Mouse (Mus musculus) c-Kit-positive CD71-negative TER-119-negative erythroid progenitor cells, embryonic 14.5 days (primary cell): ENCODE data around the gene Cr1l.

Source experiments
- DNase-seq: peaks from one replicate; pipeline ENCODE4 v3.0.0-alpha.2; 2013; ENCODE audit warnings: low read depth

Gene Cr1l

DNA sequence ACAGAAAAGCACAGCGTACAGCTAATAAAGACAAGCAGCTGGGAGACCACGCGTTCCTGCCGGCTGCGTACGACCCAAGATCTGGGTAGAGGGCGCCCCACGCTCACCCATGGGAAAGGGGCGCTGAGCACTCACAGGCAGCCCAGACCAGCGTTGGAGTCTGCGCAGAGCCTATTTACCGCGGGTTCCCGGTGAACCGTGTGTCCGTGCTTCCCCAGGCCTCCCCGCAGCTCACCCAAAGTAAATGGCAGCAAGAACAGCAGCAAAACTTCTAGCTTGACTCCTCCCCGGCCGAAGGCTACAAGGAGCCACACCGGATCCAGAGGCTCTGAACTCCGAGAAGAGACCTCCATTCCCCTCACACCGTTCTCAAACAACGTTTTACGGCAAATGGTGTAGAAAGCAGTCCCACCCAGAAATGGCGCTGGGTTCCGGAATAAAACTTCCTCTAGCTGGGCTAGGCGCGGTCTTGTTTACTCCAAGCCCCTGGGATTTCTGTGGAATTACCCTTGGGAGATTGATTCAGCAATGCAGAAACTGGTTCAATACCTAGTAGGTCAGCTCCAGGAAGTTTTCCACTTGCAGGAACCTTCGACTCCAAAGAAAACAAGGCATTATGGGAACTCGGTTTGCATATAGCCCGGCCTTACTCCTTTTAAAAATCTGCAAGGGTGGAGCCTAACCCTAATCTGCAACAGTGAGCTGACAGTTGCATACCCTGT is at the start of gene Cr1l:
Gene Cr1l, minus strand, starts transcription at position 634 of the 722 bp plus-strand sequence.
- DNase-seq, result peak; percentile 86

DNA sequence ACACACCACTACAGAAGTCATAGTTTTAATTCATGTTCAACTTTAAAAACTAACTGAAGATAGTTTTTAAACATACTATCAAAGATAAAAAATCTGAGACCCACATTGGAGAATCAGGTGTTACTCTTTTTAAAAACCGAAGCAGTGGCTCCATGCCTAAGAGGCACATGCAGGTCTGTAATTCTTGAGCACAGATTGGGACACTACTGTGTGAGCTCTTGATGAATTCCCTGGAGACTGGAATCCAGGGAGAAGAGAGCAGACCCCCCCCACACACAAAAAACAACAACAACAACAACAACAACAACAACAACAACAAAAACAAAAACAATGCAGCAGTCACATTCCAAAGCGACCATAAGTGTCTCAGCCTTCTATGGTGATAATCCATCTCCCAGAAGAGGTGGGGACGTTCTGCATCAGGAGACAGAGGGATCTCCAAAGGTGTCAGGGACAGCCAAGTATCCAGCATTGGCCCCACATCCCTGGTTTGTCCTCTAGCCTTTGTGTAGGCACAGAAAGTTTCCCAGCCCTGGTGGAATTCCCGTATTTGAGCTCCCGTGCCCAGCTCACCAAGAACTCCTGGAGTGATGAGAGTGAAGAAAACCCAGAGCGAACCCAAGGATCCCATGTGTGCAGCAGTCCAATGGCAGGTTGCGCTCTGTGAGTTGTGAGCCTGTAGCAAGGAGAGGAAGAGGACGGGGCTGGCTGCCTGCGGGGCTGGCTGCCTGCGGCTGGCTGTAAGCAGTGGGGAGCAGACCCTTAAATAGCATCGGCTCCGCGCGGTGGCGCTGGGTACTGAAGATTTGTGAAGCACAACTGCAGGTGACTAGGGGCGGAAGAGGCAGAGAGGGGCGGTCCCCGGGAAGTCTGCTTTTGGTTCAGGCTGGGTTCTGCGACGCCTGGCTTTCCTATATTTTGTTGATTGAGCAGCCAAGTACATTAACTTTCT is 44.9 kb upstream of the Cr1l start, which contains the start of gene Cr2:
Gene Cr2, minus strand, starts transcription at position 737 of the 952 bp plus-strand sequence.
- DNase-seq, result peak; percentile 67

DNA sequence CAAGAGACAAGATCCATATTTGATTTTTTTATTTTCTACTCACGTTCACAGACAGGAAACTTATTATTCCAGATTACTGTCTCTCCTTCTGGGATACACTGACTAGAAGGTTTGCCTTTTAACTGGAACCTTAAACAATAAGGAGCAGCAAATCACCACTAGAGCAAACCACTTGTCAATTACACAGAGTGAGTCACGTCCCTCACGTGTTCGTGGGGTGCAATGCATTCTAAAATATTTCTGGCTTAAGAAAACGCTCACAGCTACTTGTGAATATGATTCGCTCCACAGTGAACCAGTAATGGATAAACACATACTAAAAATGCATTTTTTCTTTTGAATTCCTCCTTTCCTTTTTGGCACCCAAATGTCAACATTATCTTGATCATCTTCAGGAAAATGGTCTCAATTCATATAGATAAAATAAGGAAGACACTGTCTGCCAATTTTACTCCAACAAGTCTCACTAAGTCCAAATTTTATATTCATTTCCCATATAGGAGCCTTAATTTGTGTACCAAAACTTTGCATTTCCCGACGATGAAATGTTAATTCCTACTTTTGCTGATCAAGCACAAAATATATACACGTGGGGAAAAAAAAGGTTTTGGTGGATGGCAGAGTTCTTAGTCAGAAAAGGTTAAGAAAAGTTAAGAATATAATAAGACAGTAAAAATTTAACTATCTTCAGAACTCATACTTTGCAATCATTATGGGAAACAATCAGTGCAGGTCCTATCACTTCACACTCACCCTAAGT is 33.8 kb upstream of the Cr1l start:
- DNase-seq, result no peak

DNA sequence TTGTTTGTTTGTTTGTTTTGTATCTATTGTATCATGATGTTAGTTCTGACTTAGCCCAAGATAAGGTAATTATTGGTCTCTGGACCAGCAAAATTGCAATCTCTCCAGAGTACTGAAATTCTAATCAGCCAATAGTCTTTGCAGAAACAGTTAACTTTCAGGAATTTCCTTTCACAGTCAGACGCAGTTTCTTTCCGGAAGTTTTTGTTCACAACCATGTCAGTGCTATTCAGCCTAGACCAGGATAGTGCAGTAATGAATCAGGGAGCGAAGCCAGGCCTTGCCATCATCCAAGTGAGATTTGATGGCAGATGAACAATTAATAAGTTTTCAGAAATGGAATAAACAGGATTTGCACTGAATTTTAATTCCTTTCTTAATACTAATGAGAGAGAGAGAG is 684 bp upstream of the Cr1l start:
- DNase-seq, result no peak

DNA sequence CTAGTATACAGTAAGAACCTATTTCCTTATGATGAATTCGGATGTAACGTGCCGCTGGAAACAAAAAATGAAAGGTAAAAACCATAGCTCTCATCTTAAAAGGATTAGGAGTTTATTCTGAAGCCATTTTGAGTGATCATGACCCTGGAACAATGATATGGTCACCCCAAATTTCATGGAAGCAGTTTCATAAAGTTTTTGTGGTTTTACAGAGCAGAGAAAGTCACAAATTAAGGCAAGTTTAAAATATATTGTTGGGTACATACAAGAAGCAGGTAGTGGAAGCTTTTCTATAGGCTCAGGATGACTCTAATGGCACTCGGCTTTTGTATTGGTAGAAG is 259 bp upstream of the Cr1l start:
- no peak for DNase-seq

DNA sequence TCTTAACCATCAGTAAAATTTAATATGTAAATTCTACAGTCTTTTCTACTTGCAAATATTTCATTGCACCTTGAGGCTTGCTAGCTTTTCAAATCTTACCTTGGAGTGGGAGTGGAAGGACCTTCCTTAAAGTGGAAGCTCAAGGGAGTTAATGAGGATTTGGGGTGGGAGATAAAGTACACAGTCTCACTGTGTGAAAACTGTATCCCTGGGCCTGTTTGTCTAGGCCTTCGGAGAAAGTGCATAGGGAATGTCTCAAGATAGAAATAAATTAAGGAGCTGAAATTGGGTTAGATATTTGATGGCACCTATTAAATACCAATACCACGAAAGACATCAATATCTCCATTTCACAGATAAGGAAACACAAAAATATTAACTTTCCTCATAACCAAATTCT is 907 bp downstream of the Cr1l start:
- DNase-seq, result no peak

- DNase-seq, result no peak
These were observed 1.5 kb downstream of the Cr1l start for GRCm38 (mm10) chr1:195129867-195130266.

- DNase-seq, result no peak
These were observed 17.0 kb downstream of the Cr1l start for GRCm38 (mm10) chr1:195114414-195114813.

DNA sequence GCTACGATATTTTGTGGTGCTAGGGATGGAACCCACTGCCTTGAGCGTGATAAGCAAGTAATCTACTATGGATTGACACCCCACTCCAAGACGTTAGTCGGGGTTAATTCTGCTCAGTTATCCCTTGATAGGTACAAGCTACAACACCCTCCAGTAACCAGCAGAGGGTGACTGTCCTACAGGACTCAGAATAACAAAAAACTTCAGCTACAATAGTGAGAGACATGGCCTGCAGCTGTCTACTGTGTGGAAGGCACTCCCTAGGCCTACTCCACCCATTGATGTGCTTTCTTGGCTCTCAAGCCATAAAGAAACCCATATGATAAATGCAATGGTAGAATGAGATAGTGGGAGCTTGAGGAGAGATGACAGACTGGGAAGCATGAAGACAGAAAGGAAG is 17.8 kb downstream of the Cr1l start:
- DNase-seq, result no peak

GRCm38 (mm10) chr1:195100693-195101092 is 30.7 kb downstream of the Cr1l start:
- DNase-seq, result no peak

GRCm38 (mm10) chr1:195098004-195098403 is 33.4 kb downstream of the Cr1l start:
- no peak for DNase-seq

DNA sequence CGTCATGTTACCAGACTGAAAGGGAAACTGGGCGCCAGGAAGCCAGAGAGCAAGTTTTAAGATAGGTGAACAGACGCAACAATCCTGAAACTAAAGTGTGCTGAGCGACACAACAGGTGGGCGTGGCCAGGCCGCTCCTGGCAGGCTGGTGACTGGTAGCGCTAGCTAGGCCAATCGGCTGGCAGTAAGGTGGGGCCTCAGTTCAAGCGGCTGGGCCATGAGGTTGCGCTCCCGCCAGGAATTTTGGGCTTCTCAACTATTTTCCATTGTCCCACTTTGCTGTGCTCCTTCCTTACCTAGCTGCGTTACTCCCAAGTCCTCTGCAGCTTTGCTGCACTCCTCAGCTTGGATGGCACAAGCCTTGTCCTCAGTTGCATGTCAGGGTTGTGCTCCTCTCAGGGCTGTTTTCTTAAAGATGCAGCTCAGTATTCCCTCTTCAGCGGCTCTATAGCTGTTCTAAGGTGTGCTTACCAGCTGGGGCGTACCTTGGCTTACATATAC is 39.1 kb downstream of the Cr1l start, which contains the start of gene Cd46:
Gene Cd46, minus strand, starts transcription at position 30 of the 501 bp plus-strand sequence.
- no peak for DNase-seq

GRCm38 (mm10) chr1:195091699-195092219 is 39.6 kb downstream of the Cr1l start:
- peak; percentile 45 for DNase-seq

DNA sequence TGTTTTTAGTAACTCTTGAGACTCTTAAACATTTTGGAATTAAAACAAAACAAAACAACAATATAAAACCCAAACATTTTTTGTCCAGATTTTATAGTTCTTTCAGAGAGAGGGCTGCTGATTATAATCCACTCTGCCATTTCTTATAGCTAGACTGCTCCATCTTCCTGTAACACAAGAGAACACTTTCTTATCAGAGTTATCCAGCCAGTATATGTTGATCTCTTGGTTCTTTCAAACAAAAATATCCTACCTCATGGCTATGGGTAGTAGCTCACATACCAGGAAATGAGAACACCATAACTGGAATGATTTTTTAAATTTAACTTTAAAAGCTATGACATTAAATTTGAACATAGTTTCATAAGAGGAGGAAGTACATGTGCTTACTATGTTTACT is 49.2 kb downstream of the Cr1l start:
- DNase-seq, result no peak
